Mouse (Mus musculus) limb, embryonic 13.5 days (tissue): ENCODE data around the gene Mlf1. TPM values are rescaled to one million over a fixed set of nuclear protein-coding genes. Genes with fewer than 3 reads are reported as not detected.

ENCODE experiments used
- polyA plus RNA-seq: library from polyadenylated mRNA; unstranded; fragments of >200 nt; fragmentation: Nextera tagmentation; extraction: Ambion mirVana; gene quantifications from 2 replicates; pipeline ENCODE4 v1.2.1, GENCODE M21; 2015

Gene Mlf1
- polyA plus RNA-seq, 1 experiment from 2014 or later = 19.8 TPM

Other genes starting within 250 kb of the Mlf1 start
- not detected in 2 replicates for gene Gm17402, start 1.1 kb downstream of the Mlf1 start, polyA plus RNA-seq
- 41.4 and 44.3 TPM in 2 replicates for gene Gfm1, start 56.0 kb downstream of the Mlf1 start, polyA plus RNA-seq
- gene Lxn, start 89.8 kb downstream of the Mlf1 start, polyA plus RNA-seq = 94.2 and 104 TPM in 2 replicates
- 4.9 and 6.1 TPM in 2 replicates for gene Rarres1, start 141.4 kb downstream of the Mlf1 start, polyA plus RNA-seq
- gene Mfsd1, start 208.6 kb downstream of the Mlf1 start, polyA plus RNA-seq = 52.2 and 52.7 TPM in 2 replicates